Mouse (Mus musculus) lung, adult 18-20 months (tissue): ENCODE results near the gene Cd81.

Experiments used
- DNase-seq, 2 experiments: peaks; one replicate each; pipeline ENCODE4 v3.0.0; 2022; ENCODE audit warnings: mixed read lengths in 2 of 2

Gene Cd81

DNA sequence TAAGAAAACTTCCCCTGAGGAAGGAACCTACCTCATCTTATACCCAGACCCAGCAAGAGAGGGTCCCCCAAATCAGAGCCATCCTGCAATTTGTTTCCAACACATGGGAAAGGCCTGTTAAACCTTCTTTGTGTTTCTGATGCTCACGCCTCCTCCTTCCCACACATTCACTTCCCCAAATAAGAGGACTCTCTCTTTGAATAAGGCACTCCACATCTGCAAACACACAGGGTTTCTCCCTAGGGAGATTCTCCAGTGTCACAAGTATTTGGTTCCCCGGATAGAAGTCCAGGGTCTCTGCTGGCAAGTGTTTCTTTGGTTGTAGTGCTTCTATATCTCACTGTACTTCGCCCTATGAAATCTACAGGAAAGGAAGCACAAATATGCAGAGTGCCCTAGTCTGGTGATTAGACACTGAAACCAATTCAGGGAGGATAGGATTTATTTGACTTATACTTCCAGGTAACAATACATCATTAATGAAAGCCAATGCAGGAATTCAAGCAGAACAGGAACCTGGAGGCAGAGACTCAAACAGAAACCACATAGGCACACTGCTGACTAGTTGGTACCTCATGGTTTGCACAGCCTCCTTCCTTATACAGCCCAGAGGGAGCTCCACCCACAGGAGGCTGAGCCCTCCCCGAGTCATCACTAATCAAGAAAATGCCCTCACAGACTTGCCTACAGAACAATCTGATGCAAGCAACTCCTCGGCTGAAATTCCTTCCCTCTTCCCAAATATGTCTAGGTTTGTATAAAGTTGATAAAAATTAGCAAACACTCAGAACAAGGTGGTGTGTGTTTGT lies 31.0 kb upstream of the Cd81 start:
- peak in 1 of 2 experiments; percentile 29 for DNase-seq

DNA sequence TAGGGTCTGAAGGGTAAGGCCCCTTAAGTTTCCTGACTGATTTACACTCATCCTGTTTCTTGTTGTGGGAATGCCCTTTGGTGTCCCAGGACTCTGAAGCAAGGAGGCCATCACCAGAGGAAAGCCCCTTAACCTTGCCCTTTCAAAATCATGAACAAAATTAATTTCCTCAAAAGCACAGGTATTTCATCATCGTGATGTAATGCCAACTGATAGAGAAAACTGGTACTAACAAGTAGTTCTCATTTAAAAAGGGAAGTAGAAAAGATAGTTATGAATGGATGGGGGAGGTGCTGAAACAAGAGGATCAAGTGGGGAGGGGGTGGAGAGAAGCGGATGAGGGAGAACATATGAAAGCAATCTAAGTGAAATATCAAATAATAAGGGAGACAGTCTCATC lies 29.0 kb upstream of the Cd81 start:
- DNase-seq = no peak

DNA sequence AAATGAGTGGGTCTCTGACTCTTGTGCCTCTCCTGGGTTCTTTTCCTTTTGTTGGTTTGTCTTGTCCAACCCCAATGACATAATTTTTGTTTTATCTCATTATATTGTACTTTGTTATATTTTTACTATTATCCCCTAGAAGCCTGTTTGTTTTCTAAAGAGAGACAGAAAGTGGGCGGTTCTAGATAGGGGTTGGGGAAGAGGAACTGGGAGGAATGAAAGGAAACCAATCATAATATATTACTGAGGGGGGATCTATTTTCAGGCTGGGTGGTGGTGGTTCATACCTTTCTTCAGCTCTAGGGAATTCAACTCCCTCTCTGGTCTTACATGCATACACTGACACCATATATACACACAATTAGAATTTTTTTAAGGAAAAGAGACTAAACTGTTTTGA lies 28.2 kb upstream of the Cd81 start:
- DNase-seq = no peak

DNA sequence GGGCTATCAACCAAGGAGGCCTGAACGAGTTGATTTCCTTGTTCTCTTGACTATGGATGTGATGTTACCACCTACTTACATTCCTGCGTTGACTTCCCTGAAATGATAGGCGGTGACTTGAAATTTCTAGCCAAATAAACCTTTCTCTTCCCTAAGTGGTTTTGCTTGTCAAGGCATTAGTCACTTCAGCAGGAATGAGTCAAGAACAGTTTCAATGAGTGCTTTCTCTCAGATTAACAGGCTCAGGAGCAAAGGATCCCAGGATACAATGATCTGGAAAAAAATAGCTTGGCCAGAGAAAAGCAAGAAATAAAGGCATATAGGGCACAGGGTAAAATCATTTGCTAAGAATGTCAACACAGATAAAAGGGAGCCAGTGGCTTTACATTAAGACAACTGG lies 27.0 kb upstream of the Cd81 start:
- DNase-seq = no peak

DNA sequence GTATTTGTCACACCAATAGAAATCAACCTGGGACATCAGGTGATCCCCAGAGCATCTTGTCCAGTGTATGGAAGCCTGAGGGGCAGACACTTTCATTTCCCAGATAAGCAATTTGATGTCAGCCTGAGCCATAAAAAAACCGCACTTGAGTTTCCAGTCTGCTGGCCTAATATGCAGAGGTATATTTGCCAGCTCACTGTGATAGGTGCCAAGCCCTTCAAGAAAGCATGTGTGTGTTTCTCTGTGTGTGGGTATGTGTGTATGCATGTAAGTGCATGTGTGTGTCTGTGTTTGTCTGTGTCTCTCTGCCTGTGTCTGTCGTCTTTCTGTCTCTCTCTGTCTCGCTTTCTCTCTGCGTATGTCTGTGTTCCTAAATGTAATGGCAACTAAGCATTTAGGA lies 25.3 kb upstream of the Cd81 start:
- DNase-seq = no peak

DNA sequence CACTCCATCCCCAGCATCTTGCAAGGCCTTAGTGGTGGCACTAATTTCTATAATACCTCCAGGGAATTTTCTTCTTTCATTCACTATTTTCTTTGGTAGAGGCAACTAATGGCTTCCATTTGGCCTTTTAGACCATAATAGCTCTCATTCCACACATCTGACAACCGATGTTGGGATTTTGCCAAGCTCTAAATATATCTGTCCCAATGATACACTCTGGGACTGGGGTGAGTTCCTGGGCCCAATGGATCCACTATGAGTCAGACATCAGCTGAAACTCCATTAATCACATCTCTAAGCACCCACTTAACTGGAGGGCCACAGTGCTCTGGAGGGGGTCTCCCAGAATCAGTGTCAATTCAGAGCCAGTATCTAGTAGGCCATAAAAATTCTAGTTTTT lies 20.7 kb upstream of the Cd81 start:
- no peak for DNase-seq

DNA sequence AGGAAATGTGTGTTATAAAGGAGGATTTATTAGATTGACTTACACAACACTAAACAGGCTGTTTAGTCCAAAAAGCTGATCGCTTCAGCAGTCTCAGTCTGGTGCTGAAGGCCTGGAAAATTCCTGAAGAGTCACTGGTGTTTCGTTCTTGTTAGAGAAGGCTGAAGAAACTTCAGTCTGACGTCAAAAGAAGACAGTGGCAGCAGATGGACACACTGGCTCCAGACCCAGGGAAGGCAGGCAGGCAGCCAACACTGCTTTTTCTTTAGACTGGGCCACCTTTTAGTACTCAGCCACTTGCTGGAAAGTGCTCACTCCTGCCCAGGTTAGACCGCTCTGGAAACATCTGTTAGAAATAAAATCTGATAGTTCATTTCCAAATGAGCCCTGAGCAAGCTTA lies 19.0 kb upstream of the Cd81 start:
- DNase-seq = peak in 1 of 2 experiments; percentile 39

DNA sequence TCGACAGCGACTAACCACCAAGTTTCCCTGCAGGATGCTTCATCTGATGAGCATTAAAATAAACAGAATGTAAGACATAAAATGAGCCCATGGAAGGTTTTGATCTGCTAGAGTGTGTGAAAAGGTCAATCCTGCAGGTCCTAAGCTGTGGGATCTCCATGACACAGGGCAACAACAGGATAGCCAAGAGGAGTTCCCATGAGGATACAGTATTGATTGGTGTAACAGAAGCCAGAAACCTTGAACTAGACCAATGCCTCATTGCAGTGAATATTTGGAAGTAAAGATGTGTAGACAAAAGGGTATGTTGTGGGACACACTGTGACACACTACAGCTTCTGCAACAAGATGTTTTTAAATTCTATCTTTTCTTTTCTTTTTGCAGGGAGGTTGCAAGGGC lies 18.4 kb upstream of the Cd81 start:
- no peak for DNase-seq

DNA sequence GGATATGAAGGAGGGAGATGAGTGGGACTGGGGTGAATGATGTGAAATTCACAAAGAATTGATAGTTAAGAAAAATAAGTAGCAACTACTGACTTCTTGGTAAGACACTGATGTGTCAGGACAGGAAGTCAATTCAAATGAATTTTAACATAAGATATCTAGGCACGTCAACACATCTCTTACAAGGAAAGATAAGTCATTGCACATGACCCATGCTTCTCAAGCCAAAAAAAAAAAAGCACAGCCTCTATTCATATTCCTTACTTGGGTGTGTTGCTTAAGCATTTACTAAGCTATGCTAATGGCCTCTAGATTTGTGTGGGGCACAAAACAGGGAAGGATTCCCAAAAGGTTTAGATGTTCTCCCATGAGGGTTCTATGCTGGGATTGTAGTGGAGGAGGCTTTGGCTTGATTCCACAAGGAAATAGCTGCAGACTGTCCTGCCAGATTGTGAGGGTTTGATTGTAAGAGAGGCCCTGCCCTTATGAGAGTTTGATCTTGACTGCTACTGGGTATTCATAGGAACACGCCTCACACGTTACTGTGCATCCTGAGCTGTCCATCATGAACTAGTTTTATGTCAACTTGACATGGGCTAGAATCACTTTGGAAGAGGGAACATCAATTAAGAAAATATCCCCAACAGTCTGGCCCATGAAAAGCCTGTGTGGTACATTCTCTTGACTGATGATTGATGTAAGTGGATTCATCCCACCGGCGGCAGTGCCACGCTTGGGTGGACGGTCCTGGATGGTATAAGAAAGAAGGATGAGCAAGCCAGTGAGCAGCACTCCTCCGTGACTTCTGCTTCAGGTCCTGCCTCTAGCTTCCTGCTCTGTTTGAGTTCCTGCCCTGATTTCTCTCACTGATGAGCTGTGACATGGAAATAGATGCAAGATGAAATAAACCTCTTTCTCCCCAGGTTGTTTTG lies 17.8 kb upstream of the Cd81 start:
- DNase-seq = no peak

DNA sequence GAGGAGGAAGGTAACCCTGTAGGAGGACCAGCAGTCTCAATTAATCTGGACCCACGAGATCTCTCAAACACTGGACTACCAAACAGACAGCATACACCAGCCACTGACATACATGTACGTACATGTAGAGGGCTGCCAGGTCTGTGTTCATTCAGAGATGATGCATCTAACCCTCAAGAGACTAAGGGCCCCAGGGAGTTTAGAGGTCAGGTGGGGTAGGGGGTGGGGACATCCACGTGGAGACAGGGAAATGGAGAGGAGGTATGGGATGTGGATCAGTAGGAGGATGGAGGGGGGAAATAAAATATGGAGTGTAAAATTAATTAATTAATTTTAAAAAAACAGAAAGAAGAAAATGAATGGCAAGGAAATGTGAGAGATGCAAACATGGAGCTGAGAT lies 15.8 kb upstream of the Cd81 start:
- DNase-seq = no peak

DNA sequence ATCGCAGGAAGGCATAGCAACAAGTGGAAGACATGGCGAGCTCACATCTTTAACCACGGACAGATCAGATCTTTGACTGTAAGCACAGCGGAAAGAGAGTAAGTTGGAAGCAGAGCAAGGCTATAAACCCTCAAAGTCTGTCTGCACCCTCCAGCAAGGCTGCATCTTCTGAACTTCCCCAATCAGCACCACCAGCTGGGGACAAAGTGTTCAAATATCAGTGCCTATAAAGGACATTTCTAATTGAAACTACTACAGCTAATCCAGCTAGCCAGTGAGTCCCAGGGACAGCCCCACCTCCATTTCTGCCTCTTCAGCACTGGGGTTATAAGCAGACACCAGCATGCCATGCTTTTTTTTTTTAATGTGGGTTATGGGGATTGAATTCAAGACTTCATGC lies 15.2 kb upstream of the Cd81 start:
- DNase-seq = no peak

DNA sequence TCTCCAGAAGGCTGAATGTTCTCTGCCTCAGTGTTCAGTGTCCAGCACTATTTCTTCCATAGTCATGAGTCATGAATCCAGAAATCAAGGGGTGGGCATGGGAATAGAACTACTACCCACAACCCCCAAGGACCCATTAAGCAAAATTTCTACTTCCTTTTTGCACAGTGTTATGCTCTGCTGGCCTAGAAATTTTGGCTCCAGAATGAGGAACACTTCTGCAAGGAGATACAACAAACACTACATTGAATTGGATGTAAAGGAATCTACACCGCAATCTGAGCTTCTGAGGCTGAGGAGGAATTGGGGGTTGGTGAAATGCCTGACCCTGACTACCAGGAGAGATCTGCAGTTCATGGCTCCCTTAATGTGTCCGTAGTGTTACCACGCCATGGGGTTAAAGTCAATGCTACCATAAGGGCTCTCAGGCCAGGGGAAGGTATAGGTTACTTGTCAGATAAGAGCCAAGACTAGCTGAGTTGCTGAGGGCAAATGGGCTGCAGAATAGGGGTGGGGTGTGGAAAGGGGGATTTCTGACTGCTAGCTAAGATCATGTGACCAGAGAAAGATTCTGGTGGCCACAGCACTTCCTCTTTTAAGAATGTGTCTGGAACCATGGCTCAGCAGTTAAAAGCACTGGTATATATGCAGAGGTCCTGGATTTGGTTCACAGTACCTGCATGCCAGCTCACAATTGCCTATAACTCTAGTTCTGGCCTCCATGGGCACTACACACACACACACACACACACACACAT lies 14.2 kb upstream of the Cd81 start:
- no peak for DNase-seq

DNA sequence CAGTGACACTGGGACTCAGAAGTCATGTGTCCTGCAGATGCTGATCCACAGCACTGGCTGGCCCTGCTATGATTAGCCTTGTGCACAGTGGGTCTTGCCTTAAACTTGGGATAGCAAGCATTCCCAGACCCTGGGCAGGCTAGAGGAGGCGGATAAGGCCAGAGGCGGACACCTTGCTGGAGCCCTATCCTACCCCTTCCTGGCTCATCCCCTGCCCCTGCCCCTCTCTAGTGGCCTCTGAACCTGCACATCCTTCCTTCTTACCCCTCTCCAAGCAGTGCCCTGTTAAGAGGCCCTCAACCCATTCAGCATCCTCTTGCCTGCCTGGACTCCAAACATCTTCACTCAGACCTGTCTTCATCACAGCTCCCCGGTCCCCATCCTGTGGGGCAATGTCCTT lies 12.0 kb upstream of the Cd81 start:
- DNase-seq = no peak

DNA sequence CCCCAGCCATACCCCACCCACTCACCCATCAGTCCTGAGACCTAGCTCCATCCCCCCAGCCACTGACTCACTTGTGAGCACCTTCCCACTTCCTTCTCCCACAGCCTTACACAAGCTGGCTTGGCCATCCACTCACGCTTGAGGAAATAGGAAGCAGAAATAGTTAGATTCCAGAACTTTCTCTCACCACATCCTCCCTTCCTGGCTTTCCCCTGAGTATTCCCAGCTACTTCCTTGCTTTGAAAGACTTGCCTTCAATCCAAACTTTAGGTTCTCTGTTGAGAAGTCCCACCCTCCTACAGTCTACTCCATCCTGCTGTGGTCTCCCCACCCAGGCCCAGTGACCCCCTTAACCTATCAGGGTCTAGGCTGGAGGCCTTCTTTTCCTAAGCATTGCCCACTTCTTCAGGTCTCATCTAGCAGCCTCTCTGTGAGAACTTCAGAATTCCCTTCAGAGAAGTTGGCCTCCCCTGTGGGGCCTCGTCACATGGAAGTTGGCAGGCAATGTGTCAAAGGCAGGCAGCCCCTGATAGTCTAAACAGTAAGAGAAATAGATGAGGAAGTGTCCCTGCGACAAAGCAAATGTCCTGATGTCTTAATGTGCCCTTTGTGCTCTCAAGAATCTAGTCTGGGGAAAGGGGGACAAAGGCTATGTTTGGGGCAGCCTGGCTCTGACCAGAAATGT lies 11.3 kb upstream of the Cd81 start:
- no peak for DNase-seq

DNA sequence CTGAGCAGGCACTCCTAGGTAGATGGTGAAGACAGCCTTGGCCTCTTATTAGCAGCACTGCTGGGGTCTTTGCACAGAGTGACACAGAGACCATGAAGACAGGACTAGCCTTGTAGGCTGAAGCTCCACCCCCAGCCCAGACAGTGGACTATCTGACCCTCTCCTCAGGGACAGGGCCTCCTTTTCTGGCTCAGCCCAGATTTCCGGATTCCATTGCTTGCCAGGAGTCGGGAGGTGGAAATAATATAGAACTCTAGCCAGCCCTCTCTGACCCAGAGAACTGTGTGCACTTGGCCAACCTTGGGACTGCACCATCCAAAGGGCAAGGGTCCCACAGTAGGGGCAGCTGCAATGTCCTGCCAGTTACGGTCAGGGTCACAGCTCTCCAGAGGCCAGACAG lies 10.4 kb upstream of the Cd81 start:
- peak; percentile 69 to 72 for DNase-seq

DNA sequence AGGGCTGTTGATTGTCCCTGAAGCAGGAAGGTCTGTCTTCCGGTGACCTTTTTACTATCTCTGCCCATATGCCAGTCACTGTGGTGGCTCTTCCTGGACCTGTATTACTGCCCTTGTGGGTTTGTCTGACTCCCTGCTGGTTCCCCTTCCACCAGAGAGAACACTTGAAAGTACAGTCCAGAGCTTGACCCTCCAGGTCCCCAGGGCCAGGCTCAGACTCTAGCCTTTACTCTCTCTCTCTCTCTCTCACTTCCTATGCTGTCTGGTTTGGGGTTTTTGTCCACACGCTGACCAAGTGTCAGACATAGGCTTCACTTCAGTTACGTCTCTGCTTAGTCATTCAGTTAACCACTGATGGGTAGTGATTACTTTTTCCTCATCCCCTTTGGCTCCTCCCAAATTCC lies 9.6 kb upstream of the Cd81 start:
- DNase-seq = no peak

DNA sequence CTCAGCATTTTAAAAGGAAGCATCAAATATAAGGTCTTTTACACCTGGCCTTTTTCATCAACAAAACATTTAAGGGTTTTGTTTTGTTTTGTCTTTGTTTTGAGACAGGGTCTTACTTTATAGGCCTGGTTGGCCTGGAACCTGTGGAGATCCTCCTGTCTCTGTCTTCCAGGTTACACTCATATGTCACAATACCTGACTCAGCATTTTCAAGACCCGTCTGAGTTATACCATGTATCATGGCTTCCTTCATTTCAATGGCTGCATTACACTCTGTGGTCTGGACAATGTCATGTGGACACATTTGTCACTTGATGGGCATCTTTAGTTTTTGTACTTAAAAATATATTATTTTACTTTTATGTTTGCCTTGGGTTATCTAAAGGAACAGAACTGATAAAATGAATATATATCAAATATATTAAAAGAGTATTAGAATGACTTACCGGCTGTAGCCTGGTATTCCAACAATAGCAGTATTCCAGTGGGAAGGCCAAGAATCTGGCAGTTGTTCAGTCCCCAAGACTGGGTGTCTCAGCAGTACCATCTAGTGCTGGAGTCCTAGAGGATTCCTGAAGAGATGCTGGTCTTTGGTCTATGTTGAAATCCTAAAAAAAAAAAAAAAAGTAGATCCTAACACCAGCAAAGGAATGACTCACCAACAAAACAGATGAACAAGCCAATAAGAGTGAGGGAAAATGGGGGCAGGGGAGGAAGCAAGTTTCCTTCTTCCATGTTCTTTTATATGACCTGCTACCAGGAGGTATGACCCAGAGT lies 8.3 kb upstream of the Cd81 start:
- no peak for DNase-seq

DNA sequence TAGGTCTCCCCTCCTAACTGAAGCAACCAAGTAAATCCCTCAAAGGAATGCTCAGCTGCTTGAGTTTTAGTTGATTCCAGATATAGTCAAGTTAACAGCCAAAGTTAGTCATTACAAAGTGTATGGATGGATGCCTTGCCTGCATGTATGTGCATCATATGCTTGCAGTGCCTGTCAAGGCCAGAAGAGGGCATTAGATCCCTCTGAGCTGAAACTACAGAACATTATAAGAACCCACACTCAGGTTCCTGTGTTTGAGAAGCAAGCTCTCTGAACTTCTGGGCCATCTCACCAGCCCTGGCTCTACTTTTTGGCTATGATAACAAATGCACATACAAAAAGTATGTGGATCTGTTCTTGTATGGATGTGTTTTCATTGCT lies 7.7 kb upstream of the Cd81 start:
- DNase-seq = no peak

DNA sequence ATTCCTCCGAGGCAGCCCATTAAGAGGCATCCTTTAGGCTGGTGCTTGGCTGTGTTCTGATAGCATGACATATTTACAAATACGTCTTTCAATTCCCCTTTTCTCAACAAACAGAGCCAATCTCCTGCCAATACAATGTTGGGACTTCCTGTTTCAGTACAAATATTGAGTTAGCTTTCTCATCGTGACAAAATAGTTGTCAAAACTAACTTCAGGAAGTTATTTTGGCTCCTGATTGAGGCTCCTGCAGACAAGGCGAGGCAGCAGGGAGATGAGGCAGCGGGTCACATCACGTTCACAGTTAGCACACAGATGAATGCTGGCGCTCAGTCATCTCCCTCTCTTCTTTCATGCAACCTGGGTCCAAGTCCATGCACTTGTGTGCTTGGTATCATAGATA lies 6.2 kb upstream of the Cd81 start:
- no peak for DNase-seq

DNA sequence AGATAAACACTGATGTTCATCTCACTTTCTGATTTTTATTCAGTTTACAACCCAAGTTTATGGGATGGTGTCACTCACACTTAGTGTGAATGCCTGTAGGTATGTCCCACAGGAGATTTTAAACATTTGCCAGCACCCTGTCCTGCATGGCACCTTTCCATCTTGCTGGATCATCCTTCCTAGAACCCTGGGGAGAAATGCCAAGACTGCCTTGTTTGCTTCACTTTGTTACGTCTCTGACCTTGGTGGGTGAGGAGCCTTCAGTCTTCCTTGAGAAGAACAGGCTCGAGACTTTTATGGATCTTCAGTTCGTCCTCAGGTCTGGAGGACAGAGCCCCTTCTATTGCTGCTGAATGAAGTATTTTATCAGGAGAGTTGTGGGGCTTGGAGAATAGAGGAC lies 3.2 kb upstream of the Cd81 start:
- DNase-seq = no peak

DNA sequence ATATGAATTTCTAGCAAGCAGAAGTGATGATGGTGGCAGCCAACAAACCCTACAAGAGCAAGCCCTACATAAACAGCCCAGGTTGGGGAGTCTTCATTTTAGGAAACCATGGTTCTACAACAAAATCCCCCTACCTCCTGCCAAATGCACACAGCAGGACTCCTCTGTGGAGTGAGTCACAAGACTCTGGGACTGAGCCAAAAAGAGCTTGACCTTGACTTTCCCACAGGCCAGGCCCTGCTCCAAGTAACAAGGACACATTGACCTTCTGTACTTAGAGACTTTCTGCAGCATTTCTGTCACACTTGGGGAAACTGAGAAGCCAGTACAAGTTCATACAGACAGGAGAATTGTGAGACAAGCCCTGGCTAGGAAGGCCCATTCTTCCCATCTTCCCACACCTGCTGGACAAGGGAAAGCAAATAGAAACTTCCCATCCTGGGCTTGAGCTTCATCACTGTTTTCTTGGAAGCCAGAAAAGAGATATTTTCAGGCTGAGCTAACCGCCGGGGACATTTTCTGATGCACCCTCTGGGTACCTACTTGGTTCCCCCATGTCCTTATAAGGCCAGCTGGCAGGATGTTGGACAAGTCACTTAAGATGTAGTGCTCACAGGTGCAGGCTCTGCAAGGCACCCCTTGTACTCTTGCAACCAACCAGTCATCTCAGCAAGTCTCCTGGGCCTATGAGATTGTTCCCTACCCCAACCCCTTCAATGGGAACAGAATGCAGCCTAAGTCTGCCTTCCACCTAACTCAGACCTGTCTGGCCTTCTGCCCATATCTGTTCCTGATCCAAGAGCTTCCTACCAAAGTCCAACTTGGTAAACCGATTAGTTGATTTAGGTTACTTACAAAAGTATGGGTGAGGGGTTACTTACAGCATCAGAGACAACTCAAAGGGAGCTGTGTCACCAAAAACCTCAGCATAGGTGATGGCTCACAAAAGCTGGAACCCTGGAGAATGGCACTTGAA lies 2.4 kb upstream of the Cd81 start:
- DNase-seq = peak in 1 of 2 experiments; percentile 62
